Mouse (Mus musculus): ENCODE results near the gene Apeh. TPM values are rescaled to one million over a fixed set of nuclear protein-coding genes. Genes with fewer than 3 reads are reported as not detected.
A peak's percentile ranks its signal among the peaks of the same experiment; 100 is the strongest.

Gene Apeh
- polyA plus RNA-seq, 1 experiment from 2014 or later = 54.7 TPM

- 90% methylated on average over 15 of the region's 15 CpGs for WGBS
- Histone ChIP-seq H3K9ac (no peak overlapping the region), H3K9me3 (no peaks in the 10 kb centered on the region), H3K4me3 (no peak overlapping the region), H3K4me1 (peaks cover 24% of the 10 kb centered on the region), H3K4me2 (no peak overlapping the region), H3K27me3 (replicated peaks) (no peaks in the 10 kb centered on the region), H3K36me3 (replicated peaks) (peaks cover 24% of the 10 kb centered on the region; the same call in 1 of the 2 replicates), H3K27ac (no peak overlapping the region)
- no peak for ATAC-seq (replicated peaks)
Measured at GRCm38 (mm10) chr9:108053665-108054225, 40.7 kb downstream of the Apeh start.

GRCm38 (mm10) chr9:108052885-108053664 lies 41.3 kb downstream of the Apeh start, which contains the start of gene Amigo3:
Amigo3 (plus strand) TSS chr9:108053159.
- H3K27me3 ChIP-seq (replicated peaks) = no peaks in the 10 kb centered on the region
- peaks cover 29% of the 10 kb centered on the region for H3K4me1 ChIP-seq
- no peak within 1 kb of the TSS for H3K4me3 ChIP-seq
- peaks cover 17% of the 10 kb centered on the region; the same call in 1 of the 2 replicates for H3K36me3 ChIP-seq (replicated peaks)
- peak; percentile 18 for ATAC-seq (replicated peaks)
- peak within 1 kb of the TSS; percentile 24 for H3K4me2 ChIP-seq
- H3K27ac ChIP-seq = peak within 1 kb of the TSS; percentile 42; the same call in 1 of the 2 replicates
- WGBS = 54% methylated on average over 20 of the region's 20 CpGs
- no peaks in the 10 kb centered on the region for H3K9me3 ChIP-seq
- H3K9ac ChIP-seq = no peak within 1 kb of the TSS

GRCm38 (mm10) chr9:108052411-108052810 lies 42.0 kb downstream of the Apeh start:
- WGBS = 77% methylated on average over 7 of the region's 7 CpGs
- H3K36me3 ChIP-seq (replicated peaks) = peaks cover 15% of the 10 kb centered on the region; the same call in 1 of the 2 replicates
- peaks cover 33% of the 10 kb centered on the region for H3K4me1 ChIP-seq
- no peak for ATAC-seq (replicated peaks)
- no peak overlapping the region for H3K4me2 ChIP-seq
- H3K27me3 ChIP-seq (replicated peaks) = no peaks in the 10 kb centered on the region
- peak overlapping the region; percentile 42; the same call in 1 of the 2 replicates for H3K27ac ChIP-seq
- no peak overlapping the region for H3K9ac ChIP-seq
- H3K4me3 ChIP-seq = no peak overlapping the region
- no peaks in the 10 kb centered on the region for H3K9me3 ChIP-seq

DNA sequence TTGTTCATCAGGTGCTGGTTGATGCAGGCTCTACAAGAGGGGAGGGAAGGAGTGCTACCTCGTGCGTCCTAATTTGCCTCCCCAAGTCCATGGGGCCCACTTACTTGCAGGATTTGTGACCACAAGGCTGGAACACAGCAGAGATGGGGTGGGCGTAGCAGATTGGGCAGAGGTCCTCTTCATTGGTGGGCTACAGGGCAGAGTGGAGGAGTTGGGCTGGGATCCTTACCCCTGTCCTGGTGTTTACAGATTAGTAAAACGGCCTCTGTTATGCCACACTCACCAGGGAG lies 42.5 kb downstream of the Apeh start:
- WGBS = 83% methylated on average over 4 of the region's 4 CpGs
- peaks cover 17% of the 10 kb centered on the region; the same call in 1 of the 2 replicates for H3K36me3 ChIP-seq (replicated peaks)
- H3K27me3 ChIP-seq (replicated peaks) = no peaks in the 10 kb centered on the region

DNA sequence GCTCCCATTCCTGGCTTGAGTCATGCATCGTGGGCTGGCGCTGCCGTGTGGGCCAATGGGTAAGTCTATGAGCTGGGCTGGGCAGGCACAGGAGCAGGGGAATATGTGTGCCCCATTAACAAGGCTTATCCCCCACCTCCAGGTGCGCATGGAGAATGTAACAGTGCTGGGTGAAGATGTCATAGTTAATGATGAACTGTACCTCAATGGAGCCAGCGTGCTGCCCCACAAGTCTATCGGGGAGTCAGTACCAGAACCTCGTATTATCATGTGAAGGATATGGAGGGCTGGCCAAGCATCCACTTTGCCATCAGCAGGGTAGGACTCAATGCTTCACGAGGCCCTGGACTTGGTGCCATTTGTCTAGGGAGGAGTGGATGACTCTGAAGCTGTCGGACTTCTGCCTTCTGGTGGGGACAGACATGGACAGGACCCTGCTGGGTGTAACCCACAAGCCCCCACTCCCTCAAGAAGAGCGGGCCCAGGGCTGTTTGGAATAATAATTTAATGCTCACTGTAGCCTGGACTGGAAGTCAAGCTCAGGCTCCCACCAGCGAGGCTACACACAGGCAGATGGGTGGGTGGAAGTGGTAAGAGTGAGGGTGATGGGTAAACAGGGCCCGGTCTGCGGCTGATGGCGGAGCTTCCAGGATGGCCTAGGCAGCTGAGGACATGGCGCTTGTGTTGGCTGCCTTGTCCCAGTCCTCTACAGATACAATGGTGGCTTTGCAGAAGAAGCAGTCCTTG lies 43.0 kb downstream of the Apeh start:
- H3K36me3 ChIP-seq (replicated peaks) = peaks cover 18% of the 10 kb centered on the region
- no peak overlapping the region for H3K4me3 ChIP-seq
- no peak for ATAC-seq (replicated peaks)
- no peak overlapping the region for H3K27ac ChIP-seq
- no peak overlapping the region for H3K4me2 ChIP-seq
- WGBS = 93% methylated on average over 15 of the region's 15 CpGs
- H3K4me1 ChIP-seq = peaks cover 33% of the 10 kb centered on the region
- no peak overlapping the region for H3K9ac ChIP-seq
- no peaks in the 10 kb centered on the region for H3K27me3 ChIP-seq (replicated peaks)
- H3K9me3 ChIP-seq = no peaks in the 10 kb centered on the region

More for the DNA sequence above, 42.5 kb downstream of the Apeh start:
- H3K4me2 ChIP-seq = no peak overlapping the region
- no peak overlapping the region for H3K9ac ChIP-seq
- H3K9me3 ChIP-seq = no peaks in the 10 kb centered on the region
- no peak for ATAC-seq (replicated peaks)
- H3K4me1 ChIP-seq = peaks cover 33% of the 10 kb centered on the region
- no peak overlapping the region for H3K4me3 ChIP-seq
- H3K27ac ChIP-seq = no peak overlapping the region

DNA sequence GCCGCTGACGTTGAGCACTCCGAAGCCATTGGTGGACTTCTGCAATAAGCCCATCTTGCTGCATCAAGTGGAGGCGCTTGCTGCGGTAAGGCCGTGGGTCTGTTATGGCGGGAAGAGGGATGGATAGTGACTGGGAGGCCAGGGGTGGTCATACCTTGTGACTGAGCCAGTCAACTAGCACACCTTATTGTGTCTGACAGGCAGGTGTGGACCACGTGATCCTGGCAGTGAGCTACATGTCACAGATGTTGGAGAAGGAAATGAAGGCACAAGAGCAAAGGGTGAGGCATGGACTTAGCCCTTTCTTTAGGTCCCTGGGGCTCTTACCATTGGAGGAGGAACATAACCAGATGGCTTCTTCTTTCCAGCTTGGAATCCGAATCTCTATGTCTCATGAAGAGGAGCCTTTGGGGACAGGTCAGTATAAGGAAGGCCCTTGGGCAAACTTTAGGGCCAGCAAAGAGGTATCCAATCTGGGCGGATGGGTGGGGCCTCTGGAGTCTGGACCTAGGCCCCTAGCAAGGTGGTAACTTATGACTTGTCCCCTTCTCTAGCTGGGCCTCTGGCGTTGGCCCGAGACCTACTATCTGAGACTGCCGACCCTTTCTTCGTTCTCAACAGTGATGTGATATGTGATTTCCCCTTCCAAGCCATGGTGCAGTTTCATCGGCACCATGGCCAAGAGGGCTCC lies 44.7 kb downstream of the Apeh start:
- no peaks in the 10 kb centered on the region for H3K27me3 ChIP-seq (replicated peaks)
- peak overlapping the region; percentile 54 for H3K4me3 ChIP-seq
- 44% methylated on average over 15 of the region's 15 CpGs for WGBS
- peak overlapping the region; percentile 95 for H3K4me2 ChIP-seq
- peaks cover 33% of the 10 kb centered on the region for H3K4me1 ChIP-seq
- no peaks in the 10 kb centered on the region for H3K9me3 ChIP-seq
- H3K27ac ChIP-seq = peak overlapping the region; percentile 56
- peak; percentile 31 for ATAC-seq (replicated peaks)
- H3K36me3 ChIP-seq (replicated peaks) = peaks cover 24% of the 10 kb centered on the region
- H3K9ac ChIP-seq = peak overlapping the region; percentile 54

GRCm38 (mm10) chr9:108049016-108049455 lies 45.4 kb downstream of the Apeh start, which contains the start of gene Gmppb:
Gmppb (plus strand) TSS chr9:108049242.
- Histone ChIP-seq H3K9me3 (no peaks in the 10 kb centered on the region), H3K4me3 (peak within 1 kb of the TSS; percentile 54), H3K36me3 (replicated peaks) (peaks cover 27% of the 10 kb centered on the region), H3K9ac (peak within 1 kb of the TSS; percentile 54), H3K4me2 (peak within 1 kb of the TSS; percentile 95), H3K4me1 (peaks cover 33% of the 10 kb centered on the region), H3K27me3 (replicated peaks) (no peaks in the 10 kb centered on the region), H3K27ac (peak within 1 kb of the TSS; percentile 56)
- ATAC-seq (replicated peaks) = peak; percentile 94
- under 1% methylated on average over 37 of the region's 39 CpGs for WGBS

DNA sequence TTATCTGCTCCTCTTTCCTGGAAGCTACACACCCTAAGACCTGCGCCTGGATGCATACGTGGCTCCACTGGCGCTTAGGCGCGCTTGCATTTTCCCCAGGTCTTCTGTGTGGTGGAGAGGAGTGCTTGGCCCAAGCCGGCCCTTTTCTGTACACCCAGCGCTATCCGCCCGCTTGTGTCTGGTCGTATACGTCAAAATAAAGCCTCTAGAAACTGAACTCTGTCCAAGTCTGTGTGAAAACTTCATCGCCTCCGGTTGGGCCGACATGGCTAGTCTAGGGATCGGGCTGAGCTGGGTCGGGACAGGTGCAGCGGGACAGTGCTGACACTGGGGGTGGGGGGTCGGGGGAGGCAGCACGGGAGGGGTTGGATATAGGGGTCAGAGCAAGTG lies 45.8 kb downstream of the Apeh start:
- peak; percentile 58 for ATAC-seq (replicated peaks)
- Histone ChIP-seq H3K9me3 (no peaks in the 10 kb centered on the region), H3K9ac (peak overlapping the region; percentile 38), H3K36me3 (replicated peaks) (peaks cover 24% of the 10 kb centered on the region), H3K27ac (peak overlapping the region; percentile 56), H3K4me2 (peak overlapping the region; percentile 95), H3K4me1 (peaks cover 33% of the 10 kb centered on the region), H3K27me3 (replicated peaks) (no peaks in the 10 kb centered on the region), H3K4me3 (peak overlapping the region; percentile 54)
- WGBS = under 1% methylated on average over 19 of the region's 19 CpGs

DNA sequence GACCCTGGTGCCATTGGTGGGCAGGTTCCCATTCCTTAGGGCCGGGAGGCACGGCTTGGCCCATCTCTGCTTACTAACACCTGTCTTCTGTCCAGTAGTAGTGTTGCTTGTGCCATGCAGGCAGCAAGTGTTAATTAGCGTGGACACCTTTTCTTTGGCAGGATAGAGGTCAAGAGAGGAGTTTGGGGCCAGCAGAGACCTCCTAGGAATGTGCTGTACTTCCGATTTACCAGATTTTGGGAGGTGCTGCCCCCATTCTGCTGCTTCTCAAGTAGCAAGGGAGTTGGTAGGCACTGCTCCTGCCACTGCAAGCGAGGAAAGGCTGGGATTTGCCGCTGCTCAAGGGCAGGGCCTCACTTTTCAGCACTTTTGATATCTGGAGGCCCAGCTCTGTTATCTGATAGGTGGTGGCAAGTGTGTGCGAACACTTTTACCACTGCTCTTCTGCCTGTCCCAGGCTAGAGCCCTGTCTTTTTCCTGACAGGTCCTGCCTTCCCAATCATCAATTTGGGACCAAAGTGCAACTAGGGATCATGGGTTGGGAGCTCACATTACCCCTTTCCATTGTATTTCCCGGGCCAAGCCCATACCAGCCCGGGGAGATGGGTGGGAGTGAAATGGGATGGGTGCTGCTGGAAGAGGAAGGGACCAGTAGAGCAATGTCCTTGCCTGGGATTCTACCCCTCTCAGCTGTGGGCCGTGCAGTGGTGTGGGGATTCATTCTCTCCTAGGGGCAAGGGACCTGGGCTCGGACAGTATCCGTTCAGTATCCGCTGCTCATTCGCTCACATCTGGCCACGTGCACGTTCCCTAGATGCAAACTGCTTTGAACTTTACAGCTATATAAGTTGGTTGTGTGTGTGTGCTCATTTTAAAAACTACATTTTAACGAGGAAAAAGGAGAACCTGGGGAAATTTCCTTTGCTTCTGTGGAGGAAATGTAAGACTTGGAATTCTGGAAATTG lies 46.5 kb downstream of the Apeh start:
- H3K9me3 ChIP-seq = no peaks in the 10 kb centered on the region
- H3K27me3 ChIP-seq (replicated peaks) = no peaks in the 10 kb centered on the region
- H3K4me1 ChIP-seq = peaks cover 29% of the 10 kb centered on the region
- H3K27ac ChIP-seq = peak overlapping the region; percentile 56
- H3K36me3 ChIP-seq (replicated peaks) = peaks cover 27% of the 10 kb centered on the region
- 56% methylated on average over 17 of the region's 17 CpGs for WGBS
- ATAC-seq (replicated peaks) = no peak
- peak overlapping the region; percentile 38 for H3K9ac ChIP-seq
- peak overlapping the region; percentile 95 for H3K4me2 ChIP-seq
- peak overlapping the region; percentile 54 for H3K4me3 ChIP-seq

DNA sequence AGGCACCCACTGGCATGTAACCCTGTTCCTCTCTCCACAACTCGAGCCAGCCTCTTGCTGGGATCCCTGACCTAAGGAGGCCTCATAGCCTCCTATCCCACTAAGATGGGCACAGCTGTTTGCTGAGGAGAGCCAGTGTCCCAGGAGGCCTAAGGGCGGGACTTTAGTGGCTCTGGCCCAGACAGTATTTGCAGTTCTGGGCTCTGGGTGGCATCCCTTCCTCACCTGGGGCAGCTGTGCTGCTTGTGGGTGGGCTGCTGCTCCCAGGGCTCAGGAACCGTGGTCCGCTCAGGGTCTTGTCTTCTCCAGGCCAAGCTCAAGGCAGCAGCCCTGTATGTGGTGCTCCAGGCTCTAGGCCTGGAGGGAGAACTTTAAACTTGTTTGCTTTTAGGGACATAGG lies 47.8 kb downstream of the Apeh start:
- Histone ChIP-seq H3K4me2 (no peak overlapping the region), H3K27me3 (replicated peaks) (no peaks in the 10 kb centered on the region), H3K9ac (no peak overlapping the region), H3K36me3 (replicated peaks) (peaks cover 34% of the 10 kb centered on the region), H3K4me1 (peaks cover 22% of the 10 kb centered on the region), H3K4me3 (no peak overlapping the region), H3K9me3 (no peaks in the 10 kb centered on the region), H3K27ac (no peak overlapping the region)
- no peak for ATAC-seq (replicated peaks)
- 91% methylated on average over 4 of the region's 4 CpGs for WGBS

Measured in midbrain, embryonic 15.5 days (tissue).